Mouse (Mus musculus) layer of hippocampus, adult 11-12 months (tissue): ENCODE results near the gene Bmp6.

Experiments
- DNase-seq: peaks from one replicate; pipeline ENCODE4 v3.0.0; 2022; ENCODE audit warnings: low spot score

Gene Bmp6

GRCm38 (mm10) chr13:38437930-38438329 lies 93.0 kb downstream of the Bmp6 start:
- DNase-seq: no peak

- no peak for DNase-seq
Observed at GRCm38 (mm10) chr13:38440240-38440639, 95.3 kb downstream of the Bmp6 start.

DNA sequence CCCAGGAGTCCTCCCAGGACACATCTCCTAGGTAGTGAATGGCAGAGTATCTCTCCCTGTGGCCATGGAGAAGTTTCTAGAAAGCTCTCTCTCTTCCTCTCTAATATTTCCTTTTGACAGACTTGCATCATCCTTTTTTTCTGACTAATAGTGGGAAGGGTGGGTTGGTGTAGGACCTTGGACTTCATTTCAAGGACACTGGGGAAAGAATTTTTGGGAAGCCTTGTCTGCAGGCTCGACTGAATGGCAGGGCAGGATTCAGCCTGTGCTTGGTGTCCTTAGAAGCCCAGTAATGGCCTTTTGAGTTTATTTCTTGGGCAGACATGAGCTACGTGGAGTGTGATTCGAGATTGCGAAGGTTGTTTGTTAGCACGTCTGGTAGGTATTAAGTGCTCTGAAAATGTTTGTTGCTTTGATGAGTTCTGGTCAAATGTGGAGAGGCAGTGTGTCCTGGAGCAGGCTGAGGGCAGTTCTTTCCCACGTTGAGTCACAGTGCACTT lies 103.7 kb downstream of the Bmp6 start:
- no peak for DNase-seq

GRCm38 (mm10) chr13:38450051-38450971 lies 105.4 kb downstream of the Bmp6 start:
- no peak for DNase-seq

DNA sequence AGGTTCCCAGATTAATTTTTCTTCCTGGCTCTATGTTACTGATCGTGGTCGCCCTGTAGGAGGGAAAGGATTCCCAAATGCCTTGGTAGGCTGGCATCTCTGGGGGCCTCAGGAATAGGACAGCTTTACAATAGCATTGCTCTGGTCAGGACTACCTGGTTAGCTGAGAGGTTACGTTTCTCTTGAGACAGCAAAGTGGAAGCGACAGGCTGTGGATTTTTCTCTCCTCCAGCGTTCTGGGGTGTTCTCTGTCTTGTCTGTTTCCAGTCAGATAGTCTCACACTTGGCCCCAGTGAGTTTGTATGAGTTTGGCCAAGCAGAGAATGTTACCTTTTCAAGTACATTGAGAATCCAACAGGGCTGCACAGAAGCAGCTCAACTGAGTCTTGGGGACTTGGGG lies 106.5 kb downstream of the Bmp6 start:
- no peak for DNase-seq

GRCm38 (mm10) chr13:38463410-38463809 lies 118.5 kb downstream of the Bmp6 start:
- DNase-seq: no peak

DNA sequence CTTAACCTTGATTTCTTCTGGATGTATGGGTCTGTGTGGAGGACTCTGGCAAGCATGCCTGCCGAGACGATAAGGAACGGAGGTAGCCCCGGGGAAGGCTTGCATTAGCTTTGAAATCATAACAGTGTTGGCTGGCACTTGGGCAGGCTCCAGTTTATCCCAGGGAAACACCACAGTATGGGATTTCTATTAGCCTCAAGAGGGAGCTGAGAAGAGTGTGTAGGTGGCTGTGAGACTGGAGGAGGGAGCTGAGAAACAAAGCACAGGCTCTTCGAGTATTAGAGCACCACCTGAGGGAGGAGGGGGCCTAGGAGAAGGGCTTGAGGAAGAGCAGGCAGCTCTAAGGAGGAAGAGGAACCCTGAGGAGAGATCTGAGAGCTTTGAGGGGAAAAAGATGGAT lies 126.0 kb downstream of the Bmp6 start:
- no peak for DNase-seq

- no peak for DNase-seq
Observed at GRCm38 (mm10) chr13:38472636-38473035, 127.7 kb downstream of the Bmp6 start.

- DNase-seq: no peak
Observed at GRCm38 (mm10) chr13:38473497-38473896, 128.6 kb downstream of the Bmp6 start.

- DNase-seq: no peak
Observed at GRCm38 (mm10) chr13:38476936-38477335, 132.0 kb downstream of the Bmp6 start.

DNA sequence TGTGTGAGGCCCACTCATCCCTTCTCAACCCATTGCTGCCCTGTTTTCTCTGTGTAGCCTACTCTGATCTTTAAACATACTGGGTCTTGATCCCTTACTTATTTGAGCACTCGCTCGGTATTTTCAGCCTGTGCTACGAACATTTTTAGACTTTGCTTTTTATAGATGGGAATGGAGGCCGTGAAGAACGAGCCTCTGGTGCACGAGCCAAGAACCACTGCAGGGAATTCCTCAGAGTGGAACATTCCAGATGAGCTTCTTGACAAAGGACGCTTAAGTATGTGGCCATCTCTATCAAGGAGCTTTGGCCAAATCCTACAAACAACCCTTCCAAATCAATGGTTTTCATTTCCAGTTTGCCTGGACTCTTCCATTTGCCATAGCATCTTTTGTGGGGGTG lies 136.1 kb downstream of the Bmp6 start:
- DNase-seq: no peak

DNA sequence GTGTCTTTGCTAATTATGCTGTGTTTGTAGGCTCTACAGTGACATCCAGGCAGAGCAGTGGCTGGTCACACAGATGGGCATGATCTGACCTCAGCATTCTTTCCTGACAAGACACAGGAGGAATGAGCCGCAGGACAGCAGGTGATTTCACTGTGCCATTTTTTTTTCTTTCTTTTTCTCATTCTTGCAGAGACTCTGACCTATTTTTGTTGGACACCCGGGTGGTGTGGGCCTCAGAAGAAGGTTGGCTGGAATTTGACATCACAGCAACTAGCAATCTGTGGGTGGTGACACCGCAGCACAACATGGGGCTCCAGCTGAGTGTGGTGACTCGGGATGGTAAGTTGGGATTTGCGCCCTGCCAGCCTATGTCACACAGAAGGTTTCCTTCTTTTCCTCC lies 139.8 kb downstream of the Bmp6 start:
- DNase-seq: no peak

DNA sequence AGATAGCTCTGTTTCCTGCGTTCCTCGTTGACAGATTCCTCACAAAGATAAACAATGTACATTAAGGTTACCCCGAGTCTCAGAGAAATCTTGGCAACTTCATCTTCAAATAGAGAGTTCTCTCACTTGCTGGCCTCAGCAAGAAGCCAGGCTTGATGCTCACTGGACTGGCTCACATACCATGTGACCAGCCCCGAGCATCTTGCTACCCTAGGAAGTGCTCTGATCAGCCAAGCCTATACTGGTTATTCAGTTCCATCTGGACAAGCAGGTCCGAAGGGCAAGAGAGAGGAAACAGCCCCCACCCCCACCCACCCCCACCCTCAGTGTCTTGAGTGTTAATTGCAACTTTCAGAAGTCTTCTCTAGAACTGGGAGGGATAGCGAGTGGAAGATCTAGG lies 141.9 kb downstream of the Bmp6 start:
- no peak for DNase-seq

- no peak for DNase-seq
Observed at GRCm38 (mm10) chr13:38496715-38497114, 151.8 kb downstream of the Bmp6 start.

- DNase-seq: no peak
Observed at GRCm38 (mm10) chr13:38501314-38501713, 156.4 kb downstream of the Bmp6 start.

GRCm38 (mm10) chr13:38503137-38503849 lies 158.4 kb downstream of the Bmp6 start:
- no peak for DNase-seq

GRCm38 (mm10) chr13:38506320-38506719 lies 161.4 kb downstream of the Bmp6 start:
- peak; percentile 32 for DNase-seq

DNA sequence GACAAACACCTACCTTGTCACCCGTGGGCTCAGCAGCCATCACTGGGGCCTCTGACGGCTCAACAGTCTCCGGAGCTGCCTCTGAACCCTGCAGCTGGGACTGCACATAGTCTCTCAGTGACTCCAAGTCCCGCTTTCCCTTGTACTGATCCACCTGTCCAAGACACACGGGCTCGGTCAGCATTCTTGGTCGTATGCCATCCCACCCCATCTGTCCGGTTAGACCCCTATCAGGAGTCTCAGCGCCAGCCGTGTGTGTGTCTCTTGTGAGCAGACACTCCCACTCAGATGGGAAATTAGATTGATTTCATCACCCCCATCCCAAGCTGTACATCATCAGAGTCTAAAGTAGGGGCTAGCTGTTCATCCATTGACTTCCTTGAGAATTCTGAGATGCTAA lies 162.0 kb downstream of the Bmp6 start:
- no peak for DNase-seq

- no peak for DNase-seq
Observed at GRCm38 (mm10) chr13:38509681-38510341, 164.9 kb downstream of the Bmp6 start.

DNA sequence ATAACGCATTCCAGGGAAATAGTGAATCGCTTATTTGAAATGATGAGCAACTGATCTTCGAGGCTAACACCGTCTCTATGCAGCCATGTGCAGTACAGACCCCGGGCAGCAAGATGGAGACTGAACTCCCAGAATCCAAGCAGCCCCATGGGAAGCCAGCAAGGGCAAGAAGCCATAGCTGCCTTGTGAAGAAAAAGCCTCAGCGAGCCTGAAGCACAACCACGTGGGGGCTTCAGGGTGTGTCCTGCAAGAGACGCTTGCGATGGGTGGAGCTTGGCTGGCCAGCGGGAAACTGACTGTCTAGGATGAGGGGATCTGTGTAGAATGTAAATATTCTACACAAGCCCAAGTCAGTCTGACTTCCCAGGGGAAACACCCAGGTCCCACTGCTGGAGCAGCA lies 167.1 kb downstream of the Bmp6 start:
- DNase-seq: no peak

DNA sequence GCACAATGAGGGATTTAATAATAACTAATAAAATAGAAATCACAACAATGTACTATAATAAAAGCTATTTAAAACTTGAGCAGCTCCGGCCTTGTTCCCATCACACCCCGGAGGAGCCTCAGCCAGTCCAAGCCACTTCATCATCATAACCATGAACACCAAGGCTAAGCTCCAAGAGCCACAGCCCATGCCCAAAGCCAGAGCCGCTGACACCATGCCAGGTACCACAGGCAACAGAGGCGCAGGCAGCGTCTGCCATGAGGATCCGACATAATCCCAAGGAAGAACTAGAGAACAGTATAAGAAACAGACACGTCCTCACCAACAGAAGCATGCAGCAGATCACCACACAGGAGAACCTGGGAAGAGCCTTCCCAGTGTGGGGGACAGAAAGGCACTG lies 169.0 kb downstream of the Bmp6 start:
- no peak for DNase-seq

GRCm38 (mm10) chr13:38515431-38515830 lies 170.5 kb downstream of the Bmp6 start:
- no peak for DNase-seq

- DNase-seq: no peak
Observed at GRCm38 (mm10) chr13:38515845-38516244, 170.9 kb downstream of the Bmp6 start.
